Mouse (Mus musculus) embryonic facial prominence, embryonic 11.5 days (tissue): ENCODE results near the gene Apoh. TPM values are rescaled to one million over a fixed set of nuclear protein-coding genes. Genes with fewer than 3 reads are reported as not detected.

Experiments
- ATAC-seq: fragments of 200-750 bp; cut with Nextera tagmentation; replicated peaks from 2 replicates; pipeline ENCODE4 v1.8.0; 2017; ENCODE audit warnings: low read depth; ENCODE audit not compliant: insufficient number of reproducible peaks, low FRiP score, low TSS enrichment
- DNase-seq: peaks from one replicate; pipeline ENCODE4 v3.0.0-alpha.2; 2015; ENCODE audit warnings: low spot score
- H3K27ac ChIP-seq: fragments of 300-500 bp; sonication (generic); replicated peaks from 2 replicates; pipeline ENCODE4 v1.5.1; 2014; ENCODE audit warnings: mild to moderate bottlenecking, low read depth, low read length, control low read depth
- H3K27me3 ChIP-seq: fragments of 300-500 bp; sonication (generic); 2 replicates; pipeline ENCODE4 v1.6.1; 2014; ENCODE audit warnings: mild to moderate bottlenecking, low read length, moderate library complexity, mixed read lengths; ENCODE audit not compliant: control insufficient read depth, insufficient read depth
- H3K36me3 ChIP-seq: fragments of 300-500 bp; sonication (generic); replicated peaks from 2 replicates; pipeline ENCODE4 v1.6.1; 2014; ENCODE audit warnings: low read depth, mild to moderate bottlenecking, low read length, moderate library complexity, mixed read lengths; ENCODE audit not compliant: control insufficient read depth, insufficient read depth
- H3K4me1 ChIP-seq: fragments of 300-500 bp; sonication (generic); 2 replicates; pipeline ENCODE4 v1.6.1; 2014; ENCODE audit warnings: low read length, mixed read lengths; ENCODE audit not compliant: control insufficient read depth, insufficient read depth
- H3K4me2 ChIP-seq: fragments of 300-500 bp; sonication (generic); 2 replicates; pipeline ENCODE4 v1.6.1; 2014; ENCODE audit warnings: low read depth, mild to moderate bottlenecking, control low read depth, low read length, moderate library complexity
- H3K4me3 ChIP-seq: fragments of 300-500 bp; sonication (generic); 2 replicates; pipeline ENCODE4 v1.5.1; 2014; ENCODE audit warnings: low read depth, low read length, control low read depth
- H3K9ac ChIP-seq: fragments of 300-500 bp; sonication (generic); replicated peaks from 2 replicates; pipeline ENCODE4 v1.6.1; 2014; ENCODE audit warnings: mild to moderate bottlenecking, control low read depth, low read length
- H3K9me3 ChIP-seq: fragments of 300-500 bp; sonication (generic); replicated peaks from 2 replicates; pipeline ENCODE4 v1.6.1; 2016; ENCODE audit warnings: mild to moderate bottlenecking, low read length, inconsistent platforms, mixed read lengths; ENCODE audit not compliant: control insufficient read depth
- WGBS: fragments of 180-500 bp; shearing (Covaris S2); extraction: QIAGEN DNeasy Blood & Tissue Kit; methylation state at CpG from one replicate; pipeline ENCODE4 v1.1.7; 2014; 5-methylcytosine and 5-hydroxymethylcytosine counted together
- polyA plus RNA-seq: library from polyadenylated mRNA; unstranded; fragments of >200 nt; fragmentation: Nextera tagmentation; extraction: Ambion mirVana; gene quantifications from 2 replicates; pipeline ENCODE4 v1.2.1, GENCODE M21; 2014

Apoh gene
- polyA plus RNA-seq, 1 experiment from 2014 or later: 0.17 TPM

DNA sequence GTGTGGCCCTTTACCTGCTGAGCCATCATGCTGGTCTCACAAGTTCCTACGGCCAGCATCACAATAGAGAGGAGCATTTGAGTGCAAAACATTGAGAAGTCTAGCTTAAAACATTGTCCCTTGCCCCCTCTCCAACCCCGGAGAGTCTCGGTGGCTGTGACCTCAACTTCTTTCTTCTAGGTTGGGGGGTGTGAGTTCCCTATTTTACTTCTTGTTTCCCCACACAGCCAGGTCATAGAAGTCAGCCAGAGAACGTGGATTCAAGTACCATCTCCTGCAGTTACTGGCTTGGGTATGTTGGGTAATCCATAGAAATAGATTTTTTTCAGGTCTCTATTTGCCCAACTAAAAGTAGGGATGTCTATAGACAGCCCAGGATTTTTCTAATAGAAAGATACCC, 7.6 kb downstream of the Apoh start:
- 89% methylated on average over 4 of the region's 4 CpGs for WGBS

GRCm38 (mm10) chr11:108352842-108353388, 9.8 kb downstream of the Apoh start:
- H3K9me3 ChIP-seq: no peaks in the 10 kb centered on the region
- no peak overlapping the region for H3K4me3 ChIP-seq
- 89% methylated on average over 10 of the region's 10 CpGs for WGBS
- no peaks in the 10 kb centered on the region for H3K36me3 ChIP-seq
- no peaks in the 10 kb centered on the region for H3K27me3 ChIP-seq
- H3K27ac ChIP-seq: no peak overlapping the region
- DNase-seq: no peak
- no peak overlapping the region for H3K9ac ChIP-seq
- no peak for ATAC-seq
- no peaks in the 10 kb centered on the region for H3K4me1 ChIP-seq
- no peak overlapping the region for H3K4me2 ChIP-seq

More for the DNA sequence above, 7.6 kb downstream of the Apoh start:
- H3K4me2 ChIP-seq: no peak overlapping the region
- H3K4me1 ChIP-seq: no peaks in the 10 kb centered on the region
- H3K9ac ChIP-seq: no peak overlapping the region
- no peak overlapping the region for H3K27ac ChIP-seq
- DNase-seq: no peak
- no peaks in the 10 kb centered on the region for H3K27me3 ChIP-seq
- H3K36me3 ChIP-seq: no peaks in the 10 kb centered on the region
- no peaks in the 10 kb centered on the region for H3K9me3 ChIP-seq
- no peak overlapping the region for H3K4me3 ChIP-seq
- ATAC-seq: no peak

GRCm38 (mm10) chr11:108356020-108356419, 12.9 kb downstream of the Apoh start:
- DNase-seq (no peak), ATAC-seq (no peak)
- Histone ChIP-seq H3K9me3 (no peaks in the 10 kb centered on the region), H3K9ac (no peak overlapping the region), H3K4me1 (no peaks in the 10 kb centered on the region), H3K4me3 (no peak overlapping the region), H3K4me2 (no peak overlapping the region), H3K27me3 (no peaks in the 10 kb centered on the region), H3K36me3 (no peaks in the 10 kb centered on the region), H3K27ac (no peak overlapping the region)
- 78% methylated on average over 4 of the region's 4 CpGs for WGBS

DNA sequence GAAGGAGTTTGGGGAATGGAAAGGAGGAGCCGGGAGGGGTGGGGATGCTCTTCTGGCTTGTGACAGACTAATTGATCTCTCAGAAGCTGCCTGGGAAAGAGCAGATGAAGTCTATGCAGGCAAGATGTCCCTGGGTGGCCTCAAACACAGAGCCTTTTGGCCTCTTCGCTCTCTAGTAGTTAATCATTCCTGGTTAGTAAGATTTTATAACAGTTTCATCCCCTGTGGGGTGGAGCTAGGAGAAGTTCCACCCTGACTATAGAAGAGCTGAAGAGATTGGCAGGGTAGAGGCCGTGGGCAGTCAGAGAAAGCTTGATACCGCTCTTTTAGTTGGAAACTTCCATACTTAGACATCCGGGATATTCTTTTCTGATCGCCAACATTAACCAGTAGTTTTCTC, 15.8 kb downstream of the Apoh start:
- Histone ChIP-seq H3K27me3 (no peaks in the 10 kb centered on the region), H3K9me3 (no peaks in the 10 kb centered on the region), H3K27ac (no peak overlapping the region), H3K36me3 (no peaks in the 10 kb centered on the region), H3K4me1 (no peaks in the 10 kb centered on the region), H3K9ac (no peak overlapping the region), H3K4me2 (no peak overlapping the region), H3K4me3 (no peak overlapping the region)
- DNase-seq: no peak
- no peak for ATAC-seq
- 90% methylated on average over 6 of the region's 6 CpGs for WGBS

DNA sequence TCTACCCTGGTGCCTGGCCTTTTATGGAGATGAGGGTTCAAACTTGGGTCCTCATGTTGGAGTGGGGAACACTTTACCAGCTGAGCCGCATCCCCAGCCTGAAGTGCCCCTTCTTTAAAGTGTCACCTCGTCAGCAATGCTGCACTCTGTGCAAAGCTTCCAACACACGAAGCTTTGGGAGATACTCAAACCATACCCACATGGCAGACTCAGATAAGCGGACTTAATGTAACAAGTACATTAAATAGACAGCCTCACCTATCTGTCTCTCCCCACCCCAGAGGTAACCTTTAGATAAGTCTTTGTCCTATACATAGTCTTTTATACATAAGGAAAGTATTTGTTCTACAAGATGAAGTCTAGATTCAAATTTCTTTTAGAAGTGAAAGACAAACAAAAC, 17.8 kb downstream of the Apoh start:
- no peaks in the 10 kb centered on the region for H3K9me3 ChIP-seq
- WGBS: 85% methylated on average over 4 of the region's 4 CpGs
- no peak overlapping the region for H3K27ac ChIP-seq
- no peak for ATAC-seq
- H3K27me3 ChIP-seq: no peaks in the 10 kb centered on the region
- DNase-seq: no peak
- no peaks in the 10 kb centered on the region for H3K4me1 ChIP-seq
- no peak overlapping the region for H3K9ac ChIP-seq
- H3K36me3 ChIP-seq: no peaks in the 10 kb centered on the region
- H3K4me2 ChIP-seq: no peak overlapping the region
- no peak overlapping the region for H3K4me3 ChIP-seq

- 93% methylated on average over 5 of the region's 5 CpGs for WGBS
- no peak overlapping the region for H3K9ac ChIP-seq
- H3K9me3 ChIP-seq: no peaks in the 10 kb centered on the region
- DNase-seq: no peak
- no peak overlapping the region for H3K4me3 ChIP-seq
- H3K4me1 ChIP-seq: no peaks in the 10 kb centered on the region
- H3K27me3 ChIP-seq: no peaks in the 10 kb centered on the region
- no peak overlapping the region for H3K4me2 ChIP-seq
- no peaks in the 10 kb centered on the region for H3K36me3 ChIP-seq
- no peak for ATAC-seq
- no peak overlapping the region for H3K27ac ChIP-seq
Observed at GRCm38 (mm10) chr11:108362965-108363364, 19.8 kb downstream of the Apoh start.

DNA sequence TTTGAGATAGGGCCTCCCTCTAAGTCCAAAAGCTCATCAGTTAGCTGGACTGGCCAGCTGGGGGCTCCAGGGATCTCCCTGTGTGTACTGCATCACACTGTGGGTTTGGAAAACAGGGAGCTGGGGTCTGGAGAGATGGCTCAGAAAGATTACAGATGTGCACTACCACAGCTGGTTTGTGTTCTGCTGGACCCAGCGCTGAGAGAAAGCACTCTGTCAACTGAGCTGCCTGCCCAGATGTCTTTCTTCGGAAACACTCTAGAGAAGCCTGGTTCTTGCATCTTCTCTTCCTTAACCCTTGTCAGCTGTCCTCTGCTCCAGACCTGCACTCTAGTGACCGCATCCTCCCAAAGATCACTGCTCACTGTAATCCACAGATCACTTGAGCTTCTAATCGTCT, 20.8 kb downstream of the Apoh start:
- Histone ChIP-seq H3K4me1 (no peaks in the 10 kb centered on the region), H3K4me2 (no peak overlapping the region), H3K36me3 (no peaks in the 10 kb centered on the region), H3K27me3 (no peaks in the 10 kb centered on the region), H3K4me3 (no peak overlapping the region), H3K27ac (no peak overlapping the region), H3K9ac (no peak overlapping the region), H3K9me3 (no peaks in the 10 kb centered on the region)
- DNase-seq: no peak
- 79% methylated on average over 4 of the region's 4 CpGs for WGBS
- no peak for ATAC-seq

DNA sequence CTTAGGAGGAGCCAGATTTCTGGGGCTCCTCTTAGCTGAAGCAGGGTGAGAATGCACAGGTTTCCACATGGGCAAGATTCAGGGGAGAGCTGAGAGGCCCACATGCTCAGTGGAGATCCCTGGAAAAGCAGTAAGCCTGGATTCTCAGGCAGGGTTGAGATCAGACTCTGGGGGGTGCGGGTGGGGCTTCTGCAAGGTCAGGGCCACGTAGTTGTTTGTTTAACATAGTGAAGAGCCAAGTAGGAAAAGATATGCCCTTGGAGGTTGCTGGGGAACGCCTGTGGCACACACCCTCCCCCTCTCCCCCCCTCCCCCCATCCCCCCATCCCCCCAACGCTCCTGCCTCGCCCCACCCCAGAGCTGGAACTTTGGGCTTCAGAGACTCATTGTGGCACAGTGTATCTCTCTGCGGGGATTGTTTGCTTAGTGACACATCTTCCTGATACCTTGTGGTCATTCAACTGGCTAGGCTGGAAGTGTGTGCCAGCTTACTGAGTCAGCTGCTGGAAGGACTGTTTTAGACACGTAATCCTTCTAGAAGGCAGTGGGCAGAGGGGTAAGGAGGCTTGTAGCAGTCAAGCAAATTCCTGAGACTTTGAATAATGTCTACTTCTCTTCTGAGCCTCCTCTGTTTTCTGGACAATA, 21.9 kb downstream of the Apoh start:
- no peak overlapping the region for H3K4me2 ChIP-seq
- ATAC-seq (no peak), DNase-seq (no peak)
- H3K9ac ChIP-seq: no peak overlapping the region
- H3K27ac ChIP-seq: no peak overlapping the region
- H3K36me3 ChIP-seq: no peaks in the 10 kb centered on the region
- WGBS: 55% methylated on average over 7 of the region's 7 CpGs
- H3K9me3 ChIP-seq: no peaks in the 10 kb centered on the region
- H3K27me3 ChIP-seq: no peaks in the 10 kb centered on the region
- no peak overlapping the region for H3K4me3 ChIP-seq
- no peaks in the 10 kb centered on the region for H3K4me1 ChIP-seq
